Mouse (Mus musculus): Measurements from ENCODE around the gene Mall.

DNA sequence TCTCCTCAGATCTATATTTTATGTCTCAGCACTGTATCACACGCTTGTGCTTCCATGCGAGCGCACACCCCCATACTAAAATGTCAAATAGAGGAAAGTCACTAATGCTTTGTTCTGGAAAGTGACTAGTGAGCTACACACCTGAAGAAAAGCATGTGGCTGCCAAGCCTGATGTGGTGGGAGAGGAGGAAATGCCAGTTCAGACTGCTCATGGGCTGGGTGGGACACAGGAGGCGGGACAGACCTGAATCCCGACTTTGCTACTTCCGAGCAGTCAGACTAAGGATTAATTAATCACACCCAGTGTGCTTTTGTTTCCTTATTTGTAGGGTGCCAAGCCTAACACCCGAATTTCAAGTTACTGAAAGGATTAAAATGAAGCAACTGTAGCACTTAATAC, 18.6 kb upstream of the Mall start:
- TF ChIP-seq NRF1 (IDR thresholded peaks at IDR 0.05; ENCODE audit: insufficient read depth, low read depth, low read length, poor library complexity, severe bottlenecking) (no peak), POLR2A (IDR thresholded peaks at IDR 0.05; ENCODE audit: control insufficient read depth in 1 of 2, insufficient read depth in 1 of 2, low read depth in 1 of 2, low read length in 2 of 2, poor library complexity in 1 of 2) (no peak), HCFC1 (IDR thresholded peaks at IDR 0.05; ENCODE audit: low read depth, low read length) (no peak), CTCF (IDR thresholded peaks at IDR 0.05 in 2 of 3, conservative IDR thresholded peaks at IDR 0.05 in 1 of 3; ENCODE audit: control insufficient read depth in 1 of 3, insufficient read depth in 1 of 3, low read depth in 2 of 3, low read length in 3 of 3, poor library complexity in 1 of 3, severe bottlenecking in 1 of 3) (no peak), ZNF384 (IDR thresholded peaks at IDR 0.05; ENCODE audit: low read depth, low read length) (no peak), EP300 (IDR thresholded peaks at IDR 0.05; ENCODE audit: low read depth in 1 of 2, low read length in 2 of 2) (no peak), USF2 (IDR thresholded peaks at IDR 0.05; ENCODE audit: borderline replicate concordance in 1 of 2, insufficient read depth in 1 of 2, low read depth in 1 of 2, low read length in 2 of 2) (no peak), MAZ (IDR thresholded peaks at IDR 0.05; ENCODE audit: low read depth, low read length) (no peak)

Measured in MEL (cell line).